Mouse (Mus musculus) cerebellum, adult 11 months (tissue): ENCODE data around the gene Eprs.
A peak's percentile ranks its signal among the peaks of the same experiment; 100 is the strongest.
"Not testable (repeated sequence)": the region's sequence is repeated elsewhere in the genome, so short reads cannot be mapped to it uniquely, and the experiment has no call there.

Experiments used
- DNase-seq: peaks from one replicate; pipeline ENCODE4 v3.0.0; 2022

Gene Eprs

GRCm38 (mm10) chr1:185362677-185363520, at the start of gene Eprs:
Gene Eprs (plus strand): TSS chr1:185363044.
- peak; percentile 99 for DNase-seq

- no peak for DNase-seq
Measured at GRCm38 (mm10) chr1:185314546-185314945, 48.3 kb upstream of the Eprs start.

- DNase-seq = no peak
Measured at GRCm38 (mm10) chr1:185315846-185316568, 46.8 kb upstream of the Eprs start.

GRCm38 (mm10) chr1:185327754-185328345, 35.0 kb upstream of the Eprs start:
- not testable (repeated sequence) for DNase-seq

- peak; percentile 89 for DNase-seq
Measured at GRCm38 (mm10) chr1:185328721-185329610, 33.9 kb upstream of the Eprs start, which contains the start of gene Iars2. Gene Iars2 (minus strand): TSS chr1:185329396.

GRCm38 (mm10) chr1:185329851-185330250, 33.0 kb upstream of the Eprs start:
- DNase-seq = no peak

- DNase-seq = no peak
Measured at GRCm38 (mm10) chr1:185331364-185331763, 31.5 kb upstream of the Eprs start.

GRCm38 (mm10) chr1:185331983-185332430, 30.8 kb upstream of the Eprs start, which contains the start of gene Bpnt1:
Gene Bpnt1 (plus strand): TSS chr1:185332149.
- peak; percentile 87 for DNase-seq

GRCm38 (mm10) chr1:185333651-185334050, 29.2 kb upstream of the Eprs start:
- no peak for DNase-seq

- no peak for DNase-seq
Measured at GRCm38 (mm10) chr1:185334136-185334535, 28.7 kb upstream of the Eprs start.

- no peak for DNase-seq
Measured at GRCm38 (mm10) chr1:185335231-185335765, 27.5 kb upstream of the Eprs start.

GRCm38 (mm10) chr1:185336535-185336934, 26.3 kb upstream of the Eprs start:
- DNase-seq = no peak

- DNase-seq = peak; percentile 38
Measured at GRCm38 (mm10) chr1:185342441-185342840, 20.4 kb upstream of the Eprs start.

GRCm38 (mm10) chr1:185343422-185343821, 19.4 kb upstream of the Eprs start:
- DNase-seq = no peak

GRCm38 (mm10) chr1:185346188-185346587, 16.7 kb upstream of the Eprs start:
- no peak for DNase-seq

- DNase-seq = no peak
Measured at GRCm38 (mm10) chr1:185349741-185350140, 13.1 kb upstream of the Eprs start.

GRCm38 (mm10) chr1:185350611-185351010, 12.2 kb upstream of the Eprs start:
- DNase-seq = no peak

- DNase-seq = no peak
Measured at GRCm38 (mm10) chr1:185352151-185352550, 10.7 kb upstream of the Eprs start.

- DNase-seq = no peak
Measured at GRCm38 (mm10) chr1:185353351-185353750, 9.5 kb upstream of the Eprs start.

- no peak for DNase-seq
Measured at GRCm38 (mm10) chr1:185354731-185355130, 8.1 kb upstream of the Eprs start.

- no peak for DNase-seq
Measured at GRCm38 (mm10) chr1:185356246-185356645, 6.6 kb upstream of the Eprs start.

- no peak for DNase-seq
Measured at GRCm38 (mm10) chr1:185358211-185358610, 4.6 kb upstream of the Eprs start.
